Mouse (Mus musculus) brain, embryonic 14.5 days (tissue): ENCODE results near the gene Btc. TPM values are rescaled to one million over a fixed set of nuclear protein-coding genes. Genes with fewer than 3 reads are reported as not detected.

ENCODE experiments used
- DNase-seq: peaks from one replicate; pipeline ENCODE4 v3.0.0-alpha.2; 2011; ENCODE audit warnings: low read depth
- CTCF ChIP-seq: fragments of 200-500 bp; IDR thresholded peaks from 2 replicates; pipeline ENCODE4 v1.5.1; 2012; ENCODE audit warnings: inconsistent platforms, mild to moderate bottlenecking, moderate library complexity, borderline replicate concordance; ENCODE audit not compliant: insufficient read depth, insufficient read length; ENCODE audit errors: extremely low read depth
- POLR2A ChIP-seq: fragments of 200-500 bp; IDR thresholded peaks from 2 replicates; pipeline ENCODE4 v1.6.1; 2012; ENCODE audit warnings: mild to moderate bottlenecking, inconsistent platforms, borderline replicate concordance; ENCODE audit not compliant: poor library complexity, insufficient read depth, insufficient read length, severe bottlenecking; ENCODE audit errors: extremely low read depth
- polyA plus RNA-seq: library from polyadenylated mRNA; depleted of rRNA; stranded (reverse); fragments of >200 nt; gene quantifications from 2 replicates; pipeline ENCODE4 v1.2.3, GENCODE M21; 2012; rRNA removed

Btc gene
- polyA plus RNA-seq, 1 experiment: 0.05 TPM

- DNase-seq: no peak
- TF ChIP-seq CTCF (no peak), POLR2A (no peak)
These were observed 88.8 kb downstream of the Btc start for GRCm38 (mm10) chr5:91313971-91314370.

GRCm38 (mm10) chr5:91311767-91312166 is 91.0 kb downstream of the Btc start:
- no peak for DNase-seq
- TF ChIP-seq CTCF (no peak), POLR2A (no peak)

- no peak for DNase-seq
- no peak for TF ChIP-seq POLR2A
- TF ChIP-seq CTCF: no peak
These were observed 94.2 kb downstream of the Btc start for GRCm38 (mm10) chr5:91308576-91308975.

GRCm38 (mm10) chr5:91307907-91308306 is 94.9 kb downstream of the Btc start:
- TF ChIP-seq POLR2A (no peak), CTCF (peak; percentile 79; the same call in 1 of the 2 replicates)
- DNase-seq: peak; percentile 82

Other genes starting within 250 kb of the Btc start
- 2.7 and 6.4 TPM in 2 replicates for gene Parm1, start 114.6 kb upstream of the Btc start, polyA plus RNA-seq